Mouse (Mus musculus): ENCODE measurements at regions not wholly inside any gene's neighbourhood (a gene's known extent, or its start where the extent isn't known, plus 50 kb on each side); places are given as distances from the start of the nearest gene placed in this dataset.

- H3K36me3 ChIP-seq (ENCODE audit: control insufficient read depth, insufficient read depth, low read length): no peaks in the 10 kb centered on the region
- no peaks in the 10 kb centered on the region for H3K27me3 ChIP-seq (ENCODE audit: control insufficient read depth, insufficient read depth, low read length)
- H3K4me1 ChIP-seq (ENCODE audit: control insufficient read depth, insufficient read depth, insufficient read length, low read length): no peaks in the 10 kb centered on the region
- no peak overlapping the region for H3K27ac ChIP-seq (ENCODE audit: insufficient read depth, low read depth, low read length)
- no peak overlapping the region for H3K4me3 ChIP-seq (ENCODE audit: low read depth, low read length)
- TF ChIP-seq CTCF (IDR thresholded peaks at IDR 0.05; ENCODE audit: extremely low read depth, insufficient read length, insufficient replicate concordance, low read depth, low read length) (no peak), POLR2A (IDR thresholded peaks at IDR 0.05; ENCODE audit: low read depth, low read length) (no peak)
- 77% methylated on average over 8 of the region's 8 CpGs for WGBS
Observed at GRCm38 (mm10) chr1:90311649-90312442, 108.1 kb downstream of the Ackr3 start.

GRCm38 (mm10) chr1:90313750-90314359 is 110.1 kb downstream of the Ackr3 start:
- Histone ChIP-seq H3K27ac (ENCODE audit: insufficient read depth, low read depth, low read length) (no peak overlapping the region), H3K36me3 (ENCODE audit: control insufficient read depth, insufficient read depth, low read length) (no peaks in the 10 kb centered on the region), H3K27me3 (ENCODE audit: control insufficient read depth, insufficient read depth, low read length) (no peaks in the 10 kb centered on the region), H3K4me3 (ENCODE audit: low read depth, low read length) (no peak overlapping the region), H3K4me1 (ENCODE audit: control insufficient read depth, insufficient read depth, insufficient read length, low read length) (no peaks in the 10 kb centered on the region)
- TF ChIP-seq CTCF (IDR thresholded peaks at IDR 0.05; ENCODE audit: extremely low read depth, insufficient read length, insufficient replicate concordance, low read depth, low read length): no peak
- TF ChIP-seq POLR2A (IDR thresholded peaks at IDR 0.05; ENCODE audit: low read depth, low read length): no peak
- 84% methylated on average over 12 of the region's 12 CpGs for WGBS

DNA sequence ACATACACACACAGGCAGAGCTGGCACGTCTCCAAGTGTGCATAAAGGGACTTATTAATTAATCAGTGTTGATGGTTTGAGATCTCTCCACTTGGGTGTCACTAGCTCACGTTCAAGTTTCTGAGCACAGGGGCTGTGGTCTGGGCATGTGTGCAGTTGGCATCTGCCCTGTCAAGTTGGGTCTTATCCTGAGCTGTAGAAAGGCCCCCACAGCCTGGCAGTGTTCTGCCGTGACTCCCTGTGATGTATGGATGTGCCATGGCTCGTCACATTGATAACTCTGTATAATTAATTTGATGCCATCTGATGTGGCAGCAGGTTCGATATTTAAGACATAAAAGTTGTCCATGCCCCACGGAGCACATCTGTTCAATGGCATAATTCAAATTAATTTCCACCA is 114.1 kb downstream of the Ackr3 start:
- H3K36me3 ChIP-seq (ENCODE audit: control insufficient read depth, insufficient read depth, low read length): no peaks in the 10 kb centered on the region
- 76% methylated on average over 6 of the region's 6 CpGs for WGBS
- no peak overlapping the region for H3K4me3 ChIP-seq (ENCODE audit: low read depth, low read length)
- H3K27me3 ChIP-seq (ENCODE audit: control insufficient read depth, insufficient read depth, low read length): no peaks in the 10 kb centered on the region
- H3K27ac ChIP-seq (ENCODE audit: insufficient read depth, low read depth, low read length): no peak overlapping the region
- no peak for TF ChIP-seq CTCF (IDR thresholded peaks at IDR 0.05; ENCODE audit: extremely low read depth, insufficient read length, insufficient replicate concordance, low read depth, low read length)
- TF ChIP-seq POLR2A (IDR thresholded peaks at IDR 0.05; ENCODE audit: low read depth, low read length): no peak
- no peaks in the 10 kb centered on the region for H3K4me1 ChIP-seq (ENCODE audit: control insufficient read depth, insufficient read depth, insufficient read length, low read length)

- H3K27me3 ChIP-seq (ENCODE audit: control insufficient read depth, insufficient read depth, low read length): no peaks in the 10 kb centered on the region
Observed at GRCm38 (mm10) chr1:90318502-90318901, 114.7 kb downstream of the Ackr3 start.

GRCm38 (mm10) chr1:90320518-90320917 is 116.7 kb downstream of the Ackr3 start:
- Histone ChIP-seq H3K27ac (ENCODE audit: insufficient read depth, low read depth, low read length) (no peak overlapping the region), H3K36me3 (ENCODE audit: control insufficient read depth, insufficient read depth, low read length) (no peaks in the 10 kb centered on the region), H3K27me3 (ENCODE audit: control insufficient read depth, insufficient read depth, low read length) (no peaks in the 10 kb centered on the region), H3K4me3 (ENCODE audit: low read depth, low read length) (no peak overlapping the region), H3K4me1 (ENCODE audit: control insufficient read depth, insufficient read depth, insufficient read length, low read length) (no peaks in the 10 kb centered on the region)
- 75% methylated on average over 9 of the region's 9 CpGs for WGBS
- no peak for TF ChIP-seq CTCF (IDR thresholded peaks at IDR 0.05; ENCODE audit: extremely low read depth, insufficient read length, insufficient replicate concordance, low read depth, low read length)
- no peak for TF ChIP-seq POLR2A (IDR thresholded peaks at IDR 0.05; ENCODE audit: low read depth, low read length)

More at GRCm38 (mm10) chr1:90318502-90318901, 114.7 kb downstream of the Ackr3 start:
- Histone ChIP-seq H3K4me1 (ENCODE audit: control insufficient read depth, insufficient read depth, insufficient read length, low read length) (no peaks in the 10 kb centered on the region), H3K4me3 (ENCODE audit: low read depth, low read length) (no peak overlapping the region), H3K36me3 (ENCODE audit: control insufficient read depth, insufficient read depth, low read length) (no peaks in the 10 kb centered on the region), H3K27ac (ENCODE audit: insufficient read depth, low read depth, low read length) (no peak overlapping the region)
- TF ChIP-seq CTCF (IDR thresholded peaks at IDR 0.05; ENCODE audit: extremely low read depth, insufficient read length, insufficient replicate concordance, low read depth, low read length): no peak
- no peak for TF ChIP-seq POLR2A (IDR thresholded peaks at IDR 0.05; ENCODE audit: low read depth, low read length)
- 77% methylated on average over 9 of the region's 9 CpGs for WGBS

DNA sequence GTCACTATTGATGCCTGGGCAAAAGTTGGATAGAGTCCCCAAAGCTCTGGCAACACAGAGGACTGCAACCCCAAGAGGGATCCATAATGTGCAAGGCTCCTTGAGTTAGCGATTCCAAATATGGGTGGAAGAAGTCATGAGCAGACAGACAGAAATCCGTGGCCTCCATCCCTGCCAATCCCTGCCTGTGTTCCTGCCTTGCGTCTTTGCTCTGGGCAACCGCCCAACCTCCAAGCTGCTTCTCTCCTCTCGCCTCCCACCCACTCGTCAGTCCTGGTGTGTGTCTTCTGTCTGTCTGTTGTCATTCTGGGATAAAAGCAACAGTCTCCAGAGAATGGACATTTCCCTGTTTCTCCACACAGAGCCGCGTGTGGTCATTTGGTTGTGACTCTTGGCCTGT is 117.7 kb downstream of the Ackr3 start:
- no peak for TF ChIP-seq POLR2A (IDR thresholded peaks at IDR 0.05; ENCODE audit: low read depth, low read length)
- TF ChIP-seq CTCF (IDR thresholded peaks at IDR 0.05; ENCODE audit: extremely low read depth, insufficient read length, insufficient replicate concordance, low read depth, low read length): no peak
- H3K27ac ChIP-seq (ENCODE audit: insufficient read depth, low read depth, low read length): no peak overlapping the region
- no peaks in the 10 kb centered on the region for H3K4me1 ChIP-seq (ENCODE audit: control insufficient read depth, insufficient read depth, insufficient read length, low read length)
- H3K36me3 ChIP-seq (ENCODE audit: control insufficient read depth, insufficient read depth, low read length): no peaks in the 10 kb centered on the region
- H3K27me3 ChIP-seq (ENCODE audit: control insufficient read depth, insufficient read depth, low read length): no peaks in the 10 kb centered on the region
- 79% methylated on average over 8 of the region's 8 CpGs for WGBS
- no peak overlapping the region for H3K4me3 ChIP-seq (ENCODE audit: low read depth, low read length)

GRCm38 (mm10) chr1:90327237-90327636 is 123.5 kb downstream of the Ackr3 start:
- TF ChIP-seq POLR2A (IDR thresholded peaks at IDR 0.05; ENCODE audit: low read depth, low read length) (no peak), CTCF (IDR thresholded peaks at IDR 0.05; ENCODE audit: extremely low read depth, insufficient read length, insufficient replicate concordance, low read depth, low read length) (no peak)
- 82% methylated on average over 6 of the region's 6 CpGs for WGBS
- H3K27ac ChIP-seq (ENCODE audit: insufficient read depth, low read depth, low read length): no peak overlapping the region
- no peaks in the 10 kb centered on the region for H3K27me3 ChIP-seq (ENCODE audit: control insufficient read depth, insufficient read depth, low read length)
- H3K4me3 ChIP-seq (ENCODE audit: low read depth, low read length): no peak overlapping the region
- H3K36me3 ChIP-seq (ENCODE audit: control insufficient read depth, insufficient read depth, low read length): no peaks in the 10 kb centered on the region
- H3K4me1 ChIP-seq (ENCODE audit: control insufficient read depth, insufficient read depth, insufficient read length, low read length): no peaks in the 10 kb centered on the region

Data from small intestine, adult 2 months (tissue).